Comparison of ENCODE assay signal across 30 mouse cellular contexts in the genomic region with DNA sequence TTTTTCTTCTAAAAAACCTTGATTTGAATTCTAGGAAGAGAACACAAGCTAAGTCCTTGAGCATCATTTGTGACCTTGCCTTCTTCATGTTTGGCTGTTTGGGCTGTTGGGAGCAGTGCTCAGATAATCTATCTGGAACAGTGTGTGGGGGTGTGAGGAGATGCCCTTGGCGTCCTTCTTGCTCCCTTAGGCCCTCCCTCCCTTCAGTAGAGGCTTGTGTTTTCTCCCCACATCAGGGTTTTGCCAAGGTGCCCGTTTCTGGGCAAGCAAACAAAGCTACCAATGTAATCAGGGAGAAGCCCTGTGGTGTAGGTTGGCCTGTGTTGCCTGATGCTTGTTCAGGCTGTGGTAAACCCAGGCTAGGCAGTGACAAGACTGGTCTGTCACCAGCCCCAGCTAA. TPM values are rescaled to one million over a fixed set of nuclear protein-coding genes. Genes with fewer than 3 reads are reported as not detected.
DNase-seq lines count a peak whose midpoint lies in the region; ATAC-seq and TF ChIP-seq lines count a peak whose summit lies in the region.
"Had no signal": no experiment of that assay in that cellular context is flagged by ENCODE, and none has a peak within 500 bp of the region (broad histone marks: within the 10 kb centered on the region; RNA-seq: fewer than 3 reads in every experiment).

No protein-coding gene starts in this region.

- H3K4me1 ChIP-seq in lung, postnatal 0 days (ENCODE audit: insufficient read depth, low read depth, low read length): no peaks in the 10 kb centered on the region
- H3K4me1 ChIP-seq: embryonic facial prominence, embryonic 15.5 days; midbrain, embryonic 12.5 days; neural tube, embryonic 12.5 days had no signal

- intact Hi-C loops in left cerebral cortex, adult 2 months (cut with DNase I): no loop called here

- TF ChIP-seq CTCF in left cerebral cortex, adult 2 months (IDR thresholded peaks at IDR 0.05): no peak
- no peak for TF ChIP-seq CTCF in lung, postnatal 0 days (IDR thresholded peaks at IDR 0.05)

- no peak for TF ChIP-seq EP300 in lung, postnatal 0 days (IDR thresholded peaks at IDR 0.05)

- peak; percentile 39 for ATAC-seq in megakaryocyte-erythroid progenitor cell, adult 5-6 weeks (replicated peaks; ENCODE audit: low FRiP score, low TSS enrichment, poor library complexity, severe bottlenecking)
- ATAC-seq in lung, postnatal 0 days: no peak
- ATAC-seq: activated CD4-positive, CD25-positive, alpha-beta regulatory T cell, adult 4 months; CD4-positive, CD25-positive, alpha-beta regulatory T cell, adult 4 months; forebrain, embryonic 13.5 days; intestine, postnatal 0 days had no signal

- peak; percentile 86 for DNase-seq in ovary, adult 18-20 months (ENCODE audit: low spot score)
- DNase-seq in ovary, postnatal 10 days (ENCODE audit: low spot score): no peak
- peak; percentile 65 for DNase-seq in adrenal gland, postnatal 10 days
- no peak for DNase-seq in left cerebral cortex, adult 2 months (ENCODE audit: extremely low spot score in 1 of 2, low spot score in 2 of 2)
- DNase-seq in gastrocnemius, postnatal 10 days: no peak
- no peak for DNase-seq in lung, postnatal 0 days (ENCODE audit: low spot score)
- DNase-seq: cerebellum, adult 18-20 months; cerebellum, postnatal 14 days; gastrocnemius, postnatal 25 days; heart, adult 11 months; kidney, adult 9 months; kidney, postnatal 10 days; lung, postnatal 36 days; right cerebral cortex, postnatal 25 days; thymus, postnatal 4 days had no signal

- H3K9me3 ChIP-seq in lung, postnatal 0 days (ENCODE audit: low read length): no peaks in the 10 kb centered on the region
- H3K9me3 ChIP-seq: embryonic facial prominence, embryonic 10.5 days; embryonic facial prominence, embryonic 15.5 days; forebrain, embryonic 13.5 days; limb, embryonic 13.5 days; lung, embryonic 15.5 days; midbrain, embryonic 12.5 days; neural tube, embryonic 12.5 days had no signal

- H3K27me3 ChIP-seq in lung, postnatal 0 days (replicated peaks; ENCODE audit: insufficient read depth, low read length): no peaks in the 10 kb centered on the region
- H3K27me3 ChIP-seq: embryonic facial prominence, embryonic 15.5 days; forebrain, embryonic 13.5 days; limb, embryonic 13.5 days; lung, embryonic 15.5 days; neural tube, embryonic 12.5 days had no signal

- H3K9ac ChIP-seq in lung, postnatal 0 days (replicated peaks; ENCODE audit: low read depth): no peak overlapping the region
- H3K9ac ChIP-seq: embryonic facial prominence, embryonic 15.5 days; forebrain, embryonic 13.5 days; hindbrain, embryonic 14.5 days; limb, embryonic 13.5 days; lung, embryonic 15.5 days; midbrain, embryonic 12.5 days; neural tube, embryonic 12.5 days had no signal

- no peak overlapping the region for H3K4me2 ChIP-seq in lung, postnatal 0 days (replicated peaks; ENCODE audit: low read depth, low read length)
- H3K4me2 ChIP-seq: embryonic facial prominence, embryonic 15.5 days; forebrain, embryonic 13.5 days; heart, embryonic 11.5 days; hindbrain, embryonic 14.5 days; limb, embryonic 13.5 days; liver, embryonic 11.5 days; lung, embryonic 15.5 days; midbrain, embryonic 12.5 days; neural tube, embryonic 12.5 days had no signal

- H3K4me3 ChIP-seq in left cerebral cortex, adult 2 months: no peak overlapping the region
- no peak overlapping the region for H3K4me3 ChIP-seq in lung, postnatal 0 days (ENCODE audit: low read depth, low read length)
- H3K4me3 ChIP-seq: embryonic facial prominence, embryonic 10.5 days; embryonic facial prominence, embryonic 15.5 days; forebrain, embryonic 13.5 days; limb, embryonic 13.5 days; lung, embryonic 15.5 days; midbrain, embryonic 12.5 days; myocyte; neural tube, embryonic 12.5 days had no signal

- 35% methylated on average over 2 of the region's 2 CpGs for WGBS in lung, postnatal 0 days

- H3K36me3 ChIP-seq in lung, postnatal 0 days (ENCODE audit: insufficient read depth, low read length): no peaks in the 10 kb centered on the region
- H3K36me3 ChIP-seq: embryonic facial prominence, embryonic 10.5 days; embryonic facial prominence, embryonic 15.5 days; limb, embryonic 13.5 days; lung, embryonic 15.5 days; midbrain, embryonic 12.5 days; neural tube, embryonic 12.5 days had no signal

- H3K27ac ChIP-seq in left cerebral cortex, adult 2 months: no peak overlapping the region
- no peak overlapping the region for H3K27ac ChIP-seq in lung, postnatal 0 days (ENCODE audit: low read length)
- H3K27ac ChIP-seq: embryonic facial prominence, embryonic 10.5 days; embryonic facial prominence, embryonic 15.5 days; forebrain, embryonic 13.5 days; hindbrain, embryonic 14.5 days; limb, embryonic 13.5 days; lung, embryonic 15.5 days; midbrain, embryonic 12.5 days; neural tube, embryonic 12.5 days had no signal

RNA-seq across cellular contexts. Expression of a gene that starts 10.4 kb away (rescaled TPM):
- 10 to 100 TPM; 30.0 to 31.7 TPM for total RNA-seq in adrenal gland, postnatal 10 days (2021)
- total RNA-seq in megakaryocyte-erythroid progenitor cell, adult 5-6 weeks (2014; fragmentation: Nextera tagmentation): 23.6 and 25.8 TPM in 2 replicates
- total RNA-seq in megakaryocyte-erythroid progenitor cell, adult 5-6 weeks (2017): 32.9 and 33.8 TPM in 2 replicates
- 10 to 100 TPM; 40.6 to 40.9 TPM for total RNA-seq in left cerebral cortex, adult 2 months (2021)
- total RNA-seq in gastrocnemius, postnatal 10 days (2021): 10 to 100 TPM; 17.1 to 18.1 TPM
- 29.0 and 31.3 TPM in 2 replicates for polyA plus RNA-seq in lung, postnatal 0 days (2015; fragmentation: Nextera tagmentation; extraction: Ambion mirVana)

RNA-seq across cellular contexts. Expression of a gene that starts 27.1 kb away (rescaled TPM):
- total RNA-seq in adrenal gland, postnatal 10 days (2021): 10 to 100 TPM; 36.7 to 62.2 TPM
- total RNA-seq in megakaryocyte-erythroid progenitor cell, adult 5-6 weeks (2014; fragmentation: Nextera tagmentation): 0.89 TPM in 1 of 2 replicates, not detected in the other
- 2.6 TPM in 1 of 2 replicates, not detected in the other for total RNA-seq in megakaryocyte-erythroid progenitor cell, adult 5-6 weeks (2017)
- total RNA-seq in left cerebral cortex, adult 2 months (2021): 10 to 100 TPM; 12.0 to 20.5 TPM
- 1 to 10 TPM; 1.5 to 3.0 TPM for total RNA-seq in gastrocnemius, postnatal 10 days (2021)
- polyA plus RNA-seq in lung, postnatal 0 days (2015; fragmentation: Nextera tagmentation; extraction: Ambion mirVana): 3.3 and 4.0 TPM in 2 replicates

Comparison
In these comparisons a context has a peak if more than half of its experiments do, and no peak if none do; other contexts are left out.
1. DNase-seq: peak in ovary, adult 18-20 months (single experiment) and adrenal gland, postnatal 10 days (single experiment); none in ovary, postnatal 10 days (single experiment), left cerebral cortex, adult 2 months (0 of 2), gastrocnemius, postnatal 10 days (single experiment) and lung, postnatal 0 days (single experiment).